Mouse (Mus musculus) urinary bladder, adult 2 months (tissue): ENCODE results near the gene Inpp4b. TPM values are rescaled to one million over a fixed set of nuclear protein-coding genes. Genes with fewer than 3 reads are reported as not detected.

ENCODE experiments used
- DNase-seq: peaks from one replicate; pipeline ENCODE4 v3.0.0; 2022; ENCODE audit warnings: low spot score
- polyA plus RNA-seq: library from polyadenylated mRNA; depleted of rRNA; stranded (reverse); fragments of >200 nt; gene quantifications from 2 replicates; pipeline ENCODE4 v1.2.3, GENCODE M21; 2012

The Inpp4b gene
- polyA plus RNA-seq, 1 experiment, result 1.0 TPM

GRCm38 (mm10) chr8:81840512-81840911 is 498.2 kb downstream of the Inpp4b start:
- DNase-seq, result no peak

- no peak for DNase-seq
These were observed 502.0 kb downstream of the Inpp4b start for GRCm38 (mm10) chr8:81844104-81844982.

GRCm38 (mm10) chr8:81847929-81848328 is 505.6 kb downstream of the Inpp4b start:
- DNase-seq, result no peak

GRCm38 (mm10) chr8:81849976-81850375 is 507.6 kb downstream of the Inpp4b start:
- DNase-seq, result no peak

- DNase-seq, result no peak
These were observed 510.8 kb downstream of the Inpp4b start for GRCm38 (mm10) chr8:81853184-81853583.

GRCm38 (mm10) chr8:81854543-81854942 is 512.2 kb downstream of the Inpp4b start:
- DNase-seq, result no peak

- DNase-seq, result no peak
These were observed 512.7 kb downstream of the Inpp4b start for GRCm38 (mm10) chr8:81855009-81855408.

GRCm38 (mm10) chr8:81856120-81856519 is 513.8 kb downstream of the Inpp4b start:
- DNase-seq, result no peak

- DNase-seq, result no peak
These were observed 514.3 kb downstream of the Inpp4b start for GRCm38 (mm10) chr8:81856608-81857007.

GRCm38 (mm10) chr8:81858393-81858792 is 516.0 kb downstream of the Inpp4b start:
- no peak for DNase-seq

GRCm38 (mm10) chr8:81859805-81860204 is 517.4 kb downstream of the Inpp4b start:
- DNase-seq, result no peak

GRCm38 (mm10) chr8:81861311-81861710 is 519.0 kb downstream of the Inpp4b start:
- no peak for DNase-seq

GRCm38 (mm10) chr8:81862738-81863137 is 520.4 kb downstream of the Inpp4b start:
- DNase-seq, result no peak

GRCm38 (mm10) chr8:81864318-81864717 is 522.0 kb downstream of the Inpp4b start:
- DNase-seq, result no peak

GRCm38 (mm10) chr8:81865664-81866063 is 523.3 kb downstream of the Inpp4b start:
- no peak for DNase-seq

- no peak for DNase-seq
These were observed 524.7 kb downstream of the Inpp4b start for GRCm38 (mm10) chr8:81867020-81867419.

- DNase-seq, result no peak
These were observed 528.1 kb downstream of the Inpp4b start for GRCm38 (mm10) chr8:81870466-81870865.

- no peak for DNase-seq
These were observed 537.7 kb downstream of the Inpp4b start for GRCm38 (mm10) chr8:81880071-81880470.

- DNase-seq, result no peak
These were observed 541.8 kb downstream of the Inpp4b start for GRCm38 (mm10) chr8:81884195-81884594.

GRCm38 (mm10) chr8:81888843-81889242 is 546.5 kb downstream of the Inpp4b start:
- DNase-seq, result no peak

GRCm38 (mm10) chr8:81893292-81893691 is 550.9 kb downstream of the Inpp4b start:
- DNase-seq, result no peak

- no peak for DNase-seq
These were observed 604.5 kb downstream of the Inpp4b start for GRCm38 (mm10) chr8:81946812-81947211.

- no peak for DNase-seq
These were observed 610.7 kb downstream of the Inpp4b start for GRCm38 (mm10) chr8:81953101-81953500.
